Mouse (Mus musculus) embryonic facial prominence, embryonic 10.5 days (tissue): Measurements from ENCODE around the gene Nrcam. TPM values are rescaled to one million over a fixed set of nuclear protein-coding genes. Genes with fewer than 3 reads are reported as not detected.

Source experiments
- DNase-seq: peaks from one replicate; pipeline ENCODE4 v3.0.0-alpha.2; 2017; ENCODE audit warnings: low spot score
- H3K27ac ChIP-seq: fragments of 300-500 bp; sonication (generic); replicated peaks from 2 replicates; pipeline ENCODE4 v1.5.1; 2016; ENCODE audit warnings: mild to moderate bottlenecking
- H3K27me3 ChIP-seq: fragments of 300-500 bp; sonication (generic); replicated peaks from 2 replicates; pipeline ENCODE4 v1.6.1; 2016; ENCODE audit warnings: low read depth, mild to moderate bottlenecking; ENCODE audit not compliant: poor library complexity, severe bottlenecking
- H3K36me3 ChIP-seq: fragments of 300-500 bp; sonication (generic); replicated peaks from 2 replicates; pipeline ENCODE4 v1.6.1; 2016; ENCODE audit warnings: mild to moderate bottlenecking, moderate library complexity
- H3K4me1 ChIP-seq: fragments of 300-500 bp; sonication (generic); 2 replicates; pipeline ENCODE4 v1.6.1; 2016
- H3K4me3 ChIP-seq: fragments of 300-500 bp; sonication (generic); 2 replicates; pipeline ENCODE4 v1.5.1; 2016; ENCODE audit warnings: mild to moderate bottlenecking, moderate library complexity
- H3K9me3 ChIP-seq: fragments of 300-500 bp; sonication (generic); 2 replicates; pipeline ENCODE4 v1.6.1; 2016; ENCODE audit warnings: mild to moderate bottlenecking
- WGBS: fragments of 180-500 bp; shearing (Covaris S2); methylation state at CpG from one replicate; pipeline ENCODE4 v1.1.7; 2016; 5-methylcytosine and 5-hydroxymethylcytosine counted together
- polyA plus RNA-seq: library from polyadenylated mRNA; unstranded; fragments of >200 nt; fragmentation: Nextera tagmentation; extraction: Ambion mirVana; gene quantifications from 2 replicates; pipeline ENCODE4 v1.2.1, GENCODE M21; 2016

Gene Nrcam
- polyA plus RNA-seq, 1 experiment from 2014 or later = 15.2 TPM

DNA sequence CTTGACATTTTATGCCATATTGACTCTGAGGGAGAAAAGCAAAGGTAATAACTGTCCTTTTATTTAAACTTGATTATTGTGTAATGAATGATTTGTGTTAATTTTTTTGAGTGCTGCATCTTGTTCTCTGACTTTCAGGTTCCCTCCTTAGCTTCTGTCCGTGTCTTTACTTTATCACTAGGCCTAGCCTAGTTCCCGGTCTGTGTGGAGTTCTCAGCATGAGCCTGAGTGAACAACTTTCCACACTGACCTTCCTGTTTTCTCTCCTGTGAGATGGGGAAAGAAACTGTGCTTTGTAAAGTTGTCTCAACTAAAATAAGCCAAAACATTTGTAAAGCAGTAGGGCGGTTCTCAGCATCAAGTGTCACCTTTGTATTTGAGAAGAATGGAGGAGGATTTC lies 179.9 kb downstream of the Nrcam start:
- no peaks in the 10 kb centered on the region for H3K4me1 ChIP-seq
- no peaks in the 10 kb centered on the region for H3K27me3 ChIP-seq
- no peaks in the 10 kb centered on the region for H3K9me3 ChIP-seq
- DNase-seq = no peak
- 81% methylated on average over 3 of the region's 3 CpGs for whole genome bisulfite sequencing
- no peak overlapping the region for H3K27ac ChIP-seq
- no peaks in the 10 kb centered on the region for H3K36me3 ChIP-seq
- H3K4me3 ChIP-seq = no peak overlapping the region

DNA sequence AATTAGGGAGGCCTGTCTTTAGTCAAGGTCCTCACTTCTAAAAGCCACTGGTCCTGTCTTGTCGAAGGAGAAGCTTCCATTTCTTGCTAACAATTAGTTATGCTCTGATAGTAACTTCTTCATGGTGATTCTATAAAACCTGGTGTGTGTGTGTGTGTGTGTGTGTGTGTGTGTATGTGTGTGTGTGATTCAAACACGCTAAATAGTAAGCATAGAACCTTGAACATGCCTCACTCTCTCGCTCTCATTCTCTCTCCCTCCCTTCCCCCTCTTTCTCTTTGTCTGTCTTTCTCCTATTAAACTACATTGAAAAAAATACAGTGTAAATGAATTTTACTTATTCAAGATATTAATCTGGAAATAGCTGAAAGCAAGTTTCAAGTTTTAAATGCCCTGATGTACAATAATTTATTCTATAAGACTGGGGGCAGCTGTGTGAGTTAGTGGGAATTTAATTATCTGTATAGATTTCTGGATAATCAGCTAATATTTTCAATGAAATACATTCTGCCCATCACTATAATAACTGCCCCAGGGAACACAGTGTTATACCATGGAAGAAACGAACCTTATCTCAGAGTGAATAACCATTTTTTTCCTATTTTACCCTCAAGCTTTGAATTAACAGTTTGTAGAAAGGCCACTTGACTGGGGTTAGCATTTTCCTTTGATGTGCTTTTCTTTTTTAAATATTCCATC lies 180.9 kb downstream of the Nrcam start:
- H3K4me1 ChIP-seq = no peaks in the 10 kb centered on the region
- no peak overlapping the region for H3K27ac ChIP-seq
- WGBS = 80% methylated on average over 4 of the region's 4 CpGs
- H3K9me3 ChIP-seq = no peaks in the 10 kb centered on the region
- no peaks in the 10 kb centered on the region for H3K36me3 ChIP-seq
- no peaks in the 10 kb centered on the region for H3K27me3 ChIP-seq
- no peak for DNase-seq
- H3K4me3 ChIP-seq = no peak overlapping the region

DNA sequence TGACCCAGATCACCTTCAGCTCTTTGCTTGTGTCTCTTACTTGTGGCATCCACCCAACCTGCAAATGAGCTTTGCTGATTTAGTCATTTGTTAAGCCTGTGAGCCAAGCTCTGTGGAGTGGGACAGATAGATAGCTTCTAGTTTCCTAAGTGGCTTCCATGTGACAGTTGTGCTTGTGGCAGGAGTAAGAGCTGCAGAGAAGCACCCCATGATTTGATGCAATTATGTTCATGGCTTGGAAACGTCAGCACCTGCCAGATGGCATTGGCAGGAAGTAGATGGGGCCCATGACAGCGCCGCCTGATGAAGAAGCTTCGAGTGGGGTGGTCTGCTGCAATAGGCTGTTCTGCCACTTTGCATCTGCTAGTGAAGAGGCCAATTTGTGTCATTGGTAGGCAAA lies 186.4 kb downstream of the Nrcam start:
- H3K4me1 ChIP-seq = no peaks in the 10 kb centered on the region
- 79% methylated on average over 4 of the region's 4 CpGs for WGBS
- DNase-seq = no peak
- no peaks in the 10 kb centered on the region for H3K36me3 ChIP-seq
- H3K9me3 ChIP-seq = no peaks in the 10 kb centered on the region
- H3K27me3 ChIP-seq = no peaks in the 10 kb centered on the region
- no peak overlapping the region for H3K27ac ChIP-seq
- no peak overlapping the region for H3K4me3 ChIP-seq

DNA sequence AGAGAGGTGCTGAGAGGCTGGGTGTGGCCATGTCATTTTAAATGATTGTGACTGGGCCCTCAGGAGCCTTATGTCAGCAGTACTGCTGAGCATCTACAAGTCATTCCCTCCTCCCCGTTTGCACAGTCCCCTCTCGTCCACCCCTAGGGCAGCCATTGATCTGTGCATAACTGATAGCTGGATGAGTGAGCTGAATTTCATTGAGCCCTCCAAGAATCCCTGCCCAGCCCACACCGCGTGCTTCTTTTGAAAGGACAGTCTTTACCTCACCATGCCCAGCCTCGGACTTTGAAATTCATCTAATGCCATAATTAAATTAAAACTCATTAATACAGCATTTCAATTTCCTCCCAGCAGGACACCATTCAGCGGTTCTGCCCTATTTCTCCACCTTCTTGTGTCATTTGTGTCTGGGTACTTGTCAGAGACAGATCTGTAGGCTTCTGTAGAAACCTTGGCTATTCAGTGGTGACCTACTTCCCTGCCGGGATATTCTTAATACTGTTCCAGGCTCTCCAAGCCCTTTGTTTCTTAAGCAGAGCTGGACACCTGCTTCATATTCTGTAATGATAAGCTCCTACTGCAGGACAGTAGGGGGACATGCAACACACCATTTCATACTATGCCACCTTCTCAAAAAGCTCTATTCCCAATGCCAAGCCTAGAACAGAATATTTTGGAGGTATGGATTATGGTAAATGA lies 190.9 kb downstream of the Nrcam start:
- H3K4me3 ChIP-seq = no peak overlapping the region
- no peak overlapping the region for H3K27ac ChIP-seq
- no peaks in the 10 kb centered on the region for H3K9me3 ChIP-seq
- H3K36me3 ChIP-seq = no peaks in the 10 kb centered on the region
- no peaks in the 10 kb centered on the region for H3K4me1 ChIP-seq
- DNase-seq = no peak
- whole genome bisulfite sequencing = 60% methylated on average over 7 of the region's 7 CpGs
- H3K27me3 ChIP-seq = no peaks in the 10 kb centered on the region

DNA sequence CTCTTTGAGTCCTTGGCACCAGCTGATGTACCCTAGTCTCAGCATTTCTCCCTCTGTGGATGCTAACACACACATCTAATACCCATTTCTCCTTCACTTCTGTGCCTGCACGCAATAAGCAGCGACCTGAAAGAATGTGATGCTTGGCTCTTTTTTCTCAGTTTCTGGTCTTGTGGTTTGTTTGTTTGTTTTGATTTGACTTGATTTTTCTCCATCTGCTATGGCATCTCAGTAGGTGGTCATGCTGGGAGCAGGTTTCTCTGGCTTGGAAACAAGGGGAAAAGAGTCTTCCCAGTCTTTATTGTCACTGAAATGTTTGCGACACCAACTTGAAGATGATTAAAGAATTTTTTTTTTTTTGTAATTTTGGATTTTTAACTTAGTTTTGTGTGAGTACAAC lies 192.8 kb downstream of the Nrcam start:
- H3K27ac ChIP-seq = no peak overlapping the region
- no peaks in the 10 kb centered on the region for H3K36me3 ChIP-seq
- H3K4me3 ChIP-seq = no peak overlapping the region
- H3K27me3 ChIP-seq = no peaks in the 10 kb centered on the region
- 71% methylated on average over 3 of the region's 3 CpGs for WGBS
- H3K9me3 ChIP-seq = no peaks in the 10 kb centered on the region
- no peak for DNase-seq
- no peaks in the 10 kb centered on the region for H3K4me1 ChIP-seq

DNA sequence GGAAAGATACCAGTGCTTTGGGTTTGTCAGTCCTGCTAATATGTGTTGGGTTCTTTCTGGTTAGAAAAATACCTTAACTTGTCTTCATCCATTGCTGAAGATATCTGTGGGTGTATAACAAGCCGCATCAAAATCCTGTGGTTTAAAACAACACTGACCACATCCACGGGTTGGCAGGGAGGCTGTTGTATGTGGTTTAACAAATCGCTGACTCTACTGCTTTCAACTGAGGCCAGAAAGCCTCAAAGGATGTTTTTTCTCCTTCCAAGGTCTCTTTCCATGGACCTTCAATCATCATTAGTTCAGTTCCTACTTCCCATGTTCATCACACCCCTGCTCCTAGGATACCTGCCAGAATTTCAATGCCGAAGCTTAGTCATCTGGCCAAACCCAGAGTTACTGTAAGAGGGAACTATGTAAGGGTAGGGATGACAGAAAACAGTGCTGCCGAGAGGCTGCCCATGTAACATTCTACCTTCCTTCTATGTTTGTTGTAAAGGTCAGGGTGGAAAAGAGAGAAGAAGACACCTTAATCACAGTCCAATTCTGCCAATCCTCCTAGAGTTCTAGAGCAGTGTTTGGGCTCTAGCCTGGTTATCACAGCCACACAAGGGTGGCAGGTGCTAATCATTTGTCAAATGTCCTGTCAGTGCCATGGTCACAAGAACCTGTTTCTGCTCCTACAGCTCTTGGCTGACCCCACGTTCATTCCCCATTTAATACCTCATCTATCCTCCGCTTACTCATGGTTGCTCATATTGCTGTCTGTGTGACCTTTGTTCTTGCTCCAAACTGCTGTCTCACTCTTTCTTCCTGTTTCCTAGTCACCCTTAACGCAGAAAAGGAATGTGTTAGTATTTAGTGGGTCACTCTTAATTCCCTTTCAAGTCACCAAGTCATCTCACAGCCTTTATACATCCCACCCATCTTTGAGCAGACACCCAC lies 196.2 kb downstream of the Nrcam start:
- H3K27ac ChIP-seq = no peak overlapping the region
- H3K9me3 ChIP-seq = no peaks in the 10 kb centered on the region
- no peaks in the 10 kb centered on the region for H3K27me3 ChIP-seq
- no peak overlapping the region for H3K4me3 ChIP-seq
- WGBS = 85% methylated on average over 8 of the region's 8 CpGs
- H3K36me3 ChIP-seq = no peaks in the 10 kb centered on the region
- no peaks in the 10 kb centered on the region; the same call in 1 of the 2 replicates for H3K4me1 ChIP-seq
- DNase-seq = no peak

DNA sequence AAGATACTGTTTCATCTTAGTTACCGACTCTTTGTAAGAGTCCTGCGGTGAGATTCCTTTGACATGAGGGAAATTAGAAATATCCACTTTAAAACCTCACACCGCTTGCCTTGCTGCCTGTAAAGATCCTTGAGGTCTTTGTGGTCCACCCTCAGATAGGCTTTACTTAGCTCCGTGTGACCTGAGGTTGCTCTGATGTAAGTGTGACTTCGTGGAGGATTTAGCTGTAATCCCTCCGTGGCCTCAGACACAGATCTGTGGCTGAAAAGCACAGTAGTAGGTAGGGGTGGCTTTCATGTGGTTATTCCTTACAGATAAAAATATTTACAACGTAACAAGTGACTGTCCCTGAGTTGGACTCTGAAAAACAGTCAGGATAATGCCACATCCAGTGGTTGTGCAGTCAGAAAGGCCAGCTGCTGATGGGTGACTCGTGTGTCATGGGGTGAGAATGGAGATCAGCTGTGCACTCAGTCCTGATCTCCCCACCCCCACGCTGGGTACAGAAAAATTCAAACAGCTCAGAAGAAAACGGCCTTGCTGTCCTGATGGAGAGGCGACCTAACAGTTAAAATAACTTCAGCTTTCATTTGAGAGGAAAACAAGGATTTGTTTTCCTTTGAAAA lies 199.8 kb downstream of the Nrcam start:
- WGBS = 36% methylated on average over 11 of the region's 11 CpGs
- no peak for DNase-seq
- no peak overlapping the region for H3K4me3 ChIP-seq
- H3K27me3 ChIP-seq = no peaks in the 10 kb centered on the region
- no peak overlapping the region for H3K27ac ChIP-seq
- no peaks in the 10 kb centered on the region for H3K36me3 ChIP-seq
- H3K9me3 ChIP-seq = no peaks in the 10 kb centered on the region
- H3K4me1 ChIP-seq = no peaks in the 10 kb centered on the region; the same call in 1 of the 2 replicates

DNA sequence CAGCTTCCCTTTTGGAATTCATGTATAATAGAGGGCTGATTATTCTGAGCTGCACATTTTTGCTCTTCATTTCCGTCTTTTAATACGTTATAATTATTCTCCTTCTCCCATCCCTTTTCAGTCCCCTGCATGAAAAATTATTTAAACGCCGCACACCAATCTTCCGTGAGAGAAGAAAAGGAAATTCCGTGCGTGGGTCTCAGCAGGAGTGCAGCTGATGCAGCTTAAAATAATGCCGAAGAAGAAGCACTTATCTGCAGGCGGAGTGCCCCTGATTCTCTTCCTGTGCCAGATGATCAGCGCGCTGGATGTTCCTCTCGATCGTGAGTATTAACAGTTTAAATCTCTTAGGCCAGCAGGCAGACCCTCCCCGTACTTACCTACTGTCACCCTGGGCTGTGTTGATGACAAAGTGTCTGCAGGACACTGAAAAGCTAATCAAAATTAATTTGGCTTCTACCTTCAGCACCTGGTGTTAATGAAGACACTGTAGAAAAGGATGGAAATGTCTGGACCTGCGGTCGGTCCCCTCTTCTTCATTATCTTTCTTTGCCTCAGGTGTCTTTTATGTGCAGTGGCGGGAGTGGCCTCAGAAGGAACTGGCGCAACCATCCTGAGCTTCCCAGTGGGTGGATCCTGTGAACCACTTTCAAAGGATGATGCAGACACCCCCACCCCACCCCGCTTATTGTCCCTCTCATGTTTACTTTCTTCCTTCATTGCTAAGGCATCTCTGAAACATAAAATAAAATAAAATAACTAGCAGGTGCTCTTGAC lies 203.8 kb downstream of the Nrcam start:
- H3K4me1 ChIP-seq = no peaks in the 10 kb centered on the region; the same call in 1 of the 2 replicates
- H3K27me3 ChIP-seq = no peaks in the 10 kb centered on the region
- DNase-seq = no peak
- WGBS = 84% methylated on average over 19 of the region's 19 CpGs
- H3K9me3 ChIP-seq = no peaks in the 10 kb centered on the region
- H3K27ac ChIP-seq = no peak overlapping the region
- H3K4me3 ChIP-seq = no peak overlapping the region
- H3K36me3 ChIP-seq = no peaks in the 10 kb centered on the region

DNA sequence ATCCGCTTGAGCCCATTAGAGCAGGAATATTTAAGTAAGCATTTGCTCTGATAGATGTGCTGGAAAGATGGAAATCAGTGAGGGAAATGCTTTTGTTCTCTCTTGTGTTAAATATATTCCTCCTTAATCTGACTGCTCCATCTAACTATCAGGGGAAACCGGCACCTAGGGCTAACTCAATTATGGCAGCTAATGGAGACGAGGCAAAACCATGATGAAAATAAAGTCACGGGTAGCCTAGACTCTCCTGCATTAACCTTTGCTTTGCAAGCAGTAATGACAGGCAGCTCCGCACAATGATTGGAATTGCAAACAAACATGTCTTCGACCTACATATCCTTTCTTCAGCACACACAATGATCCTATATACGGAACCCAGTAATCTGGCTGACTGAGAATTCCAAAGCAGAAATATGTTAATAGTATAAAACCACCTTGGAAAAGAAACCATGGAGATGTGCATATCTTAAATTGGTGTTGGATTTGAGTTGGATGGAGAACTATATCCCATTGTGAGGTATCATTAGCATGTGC lies 205.5 kb downstream of the Nrcam start:
- H3K27ac ChIP-seq = no peak overlapping the region
- H3K36me3 ChIP-seq = no peaks in the 10 kb centered on the region
- H3K4me3 ChIP-seq = no peak overlapping the region
- no peaks in the 10 kb centered on the region for H3K4me1 ChIP-seq
- H3K9me3 ChIP-seq = no peaks in the 10 kb centered on the region
- 85% methylated on average over 7 of the region's 7 CpGs for WGBS
- DNase-seq = no peak
- H3K27me3 ChIP-seq = no peaks in the 10 kb centered on the region

DNA sequence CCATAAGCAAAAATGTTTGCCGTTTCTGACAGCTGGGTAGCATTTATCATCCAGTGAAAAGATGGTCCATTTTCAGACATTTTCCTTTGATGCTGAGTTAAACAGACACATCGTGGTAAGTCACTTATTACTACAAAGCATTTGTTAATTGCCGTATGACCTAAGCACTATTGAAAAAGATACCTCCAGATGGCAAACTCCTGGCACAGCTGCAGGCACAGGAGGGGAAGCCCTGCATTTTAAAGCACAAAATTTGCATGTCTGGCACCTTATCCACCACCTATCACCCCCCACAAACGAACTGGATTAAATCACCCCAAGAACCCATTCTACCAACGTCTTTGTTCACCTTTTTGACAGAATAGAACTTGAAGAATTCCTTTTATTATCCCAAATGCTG lies 206.9 kb downstream of the Nrcam start:
- WGBS = 36% methylated on average over 5 of the region's 5 CpGs
- DNase-seq = no peak
- H3K4me3 ChIP-seq = no peak overlapping the region
- no peak overlapping the region for H3K27ac ChIP-seq
- no peaks in the 10 kb centered on the region for H3K4me1 ChIP-seq
- H3K9me3 ChIP-seq = no peaks in the 10 kb centered on the region
- no peaks in the 10 kb centered on the region for H3K36me3 ChIP-seq
- H3K27me3 ChIP-seq = no peaks in the 10 kb centered on the region

DNA sequence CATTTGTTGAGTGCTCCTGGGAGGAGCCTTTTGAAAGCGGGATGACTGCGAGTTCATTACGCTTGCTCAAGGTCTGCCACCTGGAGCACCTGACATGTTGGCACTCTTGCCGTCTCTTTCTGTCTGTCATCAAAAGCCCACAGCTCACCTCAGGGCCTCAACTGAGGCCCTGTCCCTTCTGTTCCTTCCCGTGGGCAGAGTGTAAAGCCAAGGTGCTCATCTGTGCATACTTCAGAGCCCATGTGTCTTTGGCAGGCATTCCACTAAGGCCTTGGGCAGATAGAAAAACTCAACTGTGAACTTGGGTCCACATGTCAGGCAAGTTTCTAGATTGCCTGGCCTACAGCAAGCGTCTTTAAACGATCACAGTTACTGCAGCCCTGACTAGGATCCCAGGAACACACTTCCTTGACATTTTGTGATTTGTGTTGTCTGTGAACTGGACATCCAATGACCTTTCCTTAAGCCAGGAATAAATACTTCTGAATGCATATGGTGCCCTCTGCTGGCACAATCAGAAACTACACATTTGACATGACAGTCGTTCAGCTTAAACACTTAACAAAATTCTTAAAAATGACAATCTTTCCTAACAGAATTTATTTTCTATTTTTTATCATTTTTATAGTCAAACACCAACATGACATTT lies 219.2 kb downstream of the Nrcam start:
- no peak overlapping the region for H3K4me3 ChIP-seq
- H3K9me3 ChIP-seq = no peaks in the 10 kb centered on the region
- peak; percentile 75 for DNase-seq
- H3K27ac ChIP-seq = no peak overlapping the region
- H3K27me3 ChIP-seq = no peaks in the 10 kb centered on the region
- WGBS = 59% methylated on average over 8 of the region's 8 CpGs
- peaks cover 7% of the 10 kb centered on the region for H3K4me1 ChIP-seq
- no peaks in the 10 kb centered on the region for H3K36me3 ChIP-seq
